Mouse (Mus musculus) forebrain, postnatal 0 days (tissue): ENCODE data around the gene Eif2s3y. TPM values are rescaled to one million over a fixed set of nuclear protein-coding genes. Genes with fewer than 3 reads are reported as not detected.

Experiments
- ATAC-seq: fragments of 200-750 bp; cut with Nextera tagmentation; 2 replicates; pipeline ENCODE4 v1.8.0; 2017; ENCODE audit warnings: mild to moderate bottlenecking, moderate library complexity
- DNase-seq: peaks from one replicate; pipeline ENCODE4 v3.0.0-alpha.2; 2015
- H3K27ac ChIP-seq: fragments of 300-500 bp; sonication (generic); 2 replicates; pipeline ENCODE4 v1.5.1; 2014; ENCODE audit warnings: low read depth, mild to moderate bottlenecking, antibody characterized with exemption, low read length, moderate library complexity, mixed read lengths
- H3K27me3 ChIP-seq: fragments of 300-500 bp; sonication (generic); 2 replicates; pipeline ENCODE4 v1.6.1; 2014; ENCODE audit warnings: mild to moderate bottlenecking, low read length, mixed read lengths; ENCODE audit not compliant: insufficient read depth
- H3K36me3 ChIP-seq: fragments of 300-500 bp; sonication (generic); 2 replicates; pipeline ENCODE4 v1.6.1; 2014; ENCODE audit warnings: mild to moderate bottlenecking, moderate library complexity; ENCODE audit not compliant: insufficient read depth
- H3K4me1 ChIP-seq: fragments of 300-500 bp; sonication (generic); 2 replicates; pipeline ENCODE4 v1.6.1; 2014; ENCODE audit warnings: antibody characterized with exemption; ENCODE audit not compliant: insufficient read depth
- H3K4me2 ChIP-seq: fragments of 300-500 bp; sonication (generic); 2 replicates; pipeline ENCODE4 v1.6.1; 2014; ENCODE audit warnings: low read depth, mild to moderate bottlenecking, moderate library complexity
- H3K4me3 ChIP-seq: fragments of 300-500 bp; sonication (generic); 2 replicates; pipeline ENCODE4 v1.5.1; 2014; ENCODE audit warnings: low read depth, low read length, mixed read lengths
- H3K9ac ChIP-seq: fragments of 300-500 bp; sonication (generic); 2 replicates; pipeline ENCODE4 v1.6.1; 2014; ENCODE audit warnings: mild to moderate bottlenecking
- H3K9me3 ChIP-seq: fragments of 300-500 bp; sonication (generic); 2 replicates; pipeline ENCODE4 v1.6.1; 2016; ENCODE audit warnings: low read length
- CTCF ChIP-seq: sonication (generic); IDR thresholded peaks from 2 replicates; pipeline ENCODE4 v1.5.1; 2016; ENCODE audit warnings: antibody characterized with exemption, control low read depth, low read depth
- WGBS: fragments of 180-500 bp; shearing (Covaris S2); extraction: QIAGEN DNeasy Blood & Tissue Kit; methylation state at CpG from one replicate; pipeline ENCODE4 v1.1.7; 2014; 5-methylcytosine and 5-hydroxymethylcytosine counted together
- microRNA-seq, 2 experiments: library from miRNA; unstranded; fragments of <30 nt; microRNA quantifications; one replicate each; pipeline ENCODE4; 2016
- polyA plus RNA-seq: library from polyadenylated mRNA; unstranded; fragments of >200 nt; fragmentation: Nextera tagmentation; extraction: Ambion mirVana; gene quantifications from 2 replicates; pipeline ENCODE4 v1.2.1, GENCODE M21; 2015
- total RNA-seq: library from RNA; depleted of rRNA; stranded (reverse); fragments of >200 nt; gene quantifications from 2 replicates; pipeline ENCODE4 v1.2.3, GENCODE M21; 2014; rRNA removed

Gene Eif2s3y
- 54.9 and 58.0 TPM in 2 replicates for total RNA-seq
- polyA plus RNA-seq = 83.6 TPM in 1 of 2 replicates, not detected in the other

- TF ChIP-seq CTCF = no peak
- ATAC-seq (peak; percentile 97), DNase-seq (peak; percentile 76)
- Histone ChIP-seq H3K9ac (peak within 1 kb of the TSS; percentile 28; the same call in 1 of the 2 replicates), H3K27me3 (no peaks in the 10 kb centered on the region), H3K27ac (no peak within 1 kb of the TSS), H3K36me3 (no peaks in the 10 kb centered on the region), H3K4me3 (peak within 1 kb of the TSS; percentile 34), H3K9me3 (no peaks in the 10 kb centered on the region), H3K4me1 (no peaks in the 10 kb centered on the region), H3K4me2 (peak within 1 kb of the TSS; percentile 24; the same call in 1 of the 2 replicates)
- 26% methylated on average over 19 of the region's 31 CpGs for WGBS
Measured at GRCm38 (mm10) chrY:1009882-1010751, at the start of gene Eif2s3y. Eif2s3y (plus strand) TSS chrY:1010543.

Small RNA genes within 50 kb of the gene (microRNA-seq; reads per million reads assigned to microRNA genes)
- gene Gm47281 = 0 to 0.39 reads per million in 2 experiments

Other genes starting within 250 kb of the Eif2s3y start
- gene Zfy1, start 213.1 kb upstream of the Eif2s3y start, total RNA-seq = not detected in 2 replicates
- not detected in 2 replicates for gene Zfy1, start 213.1 kb upstream of the Eif2s3y start, polyA plus RNA-seq
- 0.29 and 0.92 TPM in 2 replicates for gene Uba1y, start 191.9 kb upstream of the Eif2s3y start, total RNA-seq
- 0.35 TPM in 1 of 2 replicates, not detected in the other for gene Uba1y, start 191.9 kb upstream of the Eif2s3y start, polyA plus RNA-seq
- 21.9 and 22.0 TPM in 2 replicates for gene Kdm5d, start 112.8 kb upstream of the Eif2s3y start, total RNA-seq
- gene Kdm5d, start 112.8 kb upstream of the Eif2s3y start, polyA plus RNA-seq = 10.3 TPM in 1 of 2 replicates, not detected in the other
- 21.7 and 23.4 TPM in 2 replicates for gene Uty, start 235.2 kb downstream of the Eif2s3y start, total RNA-seq
- gene Uty, start 235.2 kb downstream of the Eif2s3y start, polyA plus RNA-seq = 8.1 TPM in 1 of 2 replicates, not detected in the other